Mouse (Mus musculus): Measurements from ENCODE around the gene Crispld2.

Gene Crispld2

GRCm38 (mm10) chr8:119992249-119992648 lies at the start of gene Crispld2:
Gene Crispld2, plus strand, starts transcription at chr8:119992438.
- no peak for DNase-seq (ENCODE audit: low spot score)

DNA sequence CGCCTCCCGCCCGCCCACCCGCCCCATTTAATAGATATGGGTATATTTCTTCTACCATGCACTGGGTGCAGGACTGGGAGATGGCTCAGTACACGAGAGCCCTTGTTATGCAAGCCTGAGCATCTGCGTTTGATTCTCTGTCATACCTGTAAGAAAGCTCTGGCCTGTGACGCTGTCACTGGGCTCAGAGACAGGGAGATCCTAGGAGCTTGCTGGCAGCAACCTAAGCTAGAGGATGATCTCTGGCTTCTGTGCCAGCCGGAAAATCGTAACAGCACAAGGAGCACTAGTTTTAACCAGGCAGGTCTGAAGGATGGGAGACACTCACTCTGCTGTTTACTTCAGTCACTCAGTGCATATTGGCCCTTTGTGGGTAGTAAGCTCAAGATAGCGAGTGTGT lies 48.6 kb upstream of the Crispld2 start:
- DNase-seq (ENCODE audit: low spot score) = no peak

DNA sequence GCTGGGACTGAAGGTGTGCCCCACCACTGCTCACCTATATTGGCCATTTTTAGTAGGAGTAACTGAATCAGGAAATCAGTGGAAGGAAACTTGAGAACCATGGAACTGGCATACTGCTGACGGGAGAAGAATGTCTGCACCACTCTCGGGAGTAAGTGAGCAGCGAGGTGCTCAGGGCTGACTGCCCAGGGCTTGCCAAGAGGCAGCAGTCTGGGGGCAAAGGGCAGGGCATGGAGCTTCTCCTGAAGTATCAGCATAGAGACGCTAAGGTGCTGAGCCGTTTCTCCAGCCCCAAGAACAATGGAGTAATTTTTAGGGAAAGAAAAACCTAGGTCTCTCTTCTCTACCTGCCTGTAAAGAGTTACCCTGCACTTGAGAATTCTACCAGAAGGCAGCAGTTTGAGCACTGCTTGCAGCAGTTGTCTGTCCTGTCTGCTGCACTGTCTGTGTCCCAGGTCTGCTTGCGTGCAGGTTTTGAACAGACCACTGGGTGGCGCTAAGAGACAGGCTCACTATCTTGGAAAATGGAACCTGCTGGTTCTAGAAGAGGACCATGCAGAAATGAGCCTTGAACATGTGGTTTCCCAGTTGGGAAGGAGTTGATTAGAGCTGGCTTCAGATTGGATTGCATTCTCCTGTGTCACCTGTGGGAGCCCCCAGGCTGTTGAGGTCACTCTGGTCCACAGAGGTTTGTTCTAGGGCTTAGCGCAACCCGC lies 48.0 kb upstream of the Crispld2 start:
- peak; percentile 72 for DNase-seq (ENCODE audit: low spot score)

DNA sequence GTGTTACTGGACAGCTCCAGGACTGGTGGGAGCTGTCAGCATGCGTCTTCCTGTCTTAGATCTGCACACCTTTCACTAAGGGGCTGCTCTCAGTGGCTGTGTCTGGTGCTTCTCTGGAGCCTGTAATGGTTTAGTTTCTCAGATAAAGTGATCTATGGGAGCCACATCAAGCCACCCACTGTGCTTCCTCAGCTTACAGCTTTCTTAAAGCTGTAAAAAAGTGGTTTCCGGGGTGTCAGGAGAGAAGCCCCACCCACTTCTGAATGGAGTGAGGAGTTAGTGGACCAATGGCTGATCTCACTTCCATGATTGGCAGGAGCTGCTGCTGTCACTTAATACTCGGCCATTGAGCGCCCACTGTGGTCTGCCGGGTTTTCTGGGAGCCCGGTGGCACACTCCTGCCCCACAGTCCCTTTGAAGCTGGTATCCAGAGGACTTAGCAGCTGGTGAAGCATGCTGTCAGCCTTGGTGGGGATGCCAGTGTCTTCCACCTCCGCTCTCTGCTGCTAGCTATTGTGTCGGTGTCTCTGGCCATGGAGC lies 45.8 kb upstream of the Crispld2 start:
- DNase-seq (ENCODE audit: low spot score) = no peak

- DNase-seq (ENCODE audit: low spot score) = no peak
Measured at GRCm38 (mm10) chr8:119947653-119948052, 44.6 kb upstream of the Crispld2 start.

DNA sequence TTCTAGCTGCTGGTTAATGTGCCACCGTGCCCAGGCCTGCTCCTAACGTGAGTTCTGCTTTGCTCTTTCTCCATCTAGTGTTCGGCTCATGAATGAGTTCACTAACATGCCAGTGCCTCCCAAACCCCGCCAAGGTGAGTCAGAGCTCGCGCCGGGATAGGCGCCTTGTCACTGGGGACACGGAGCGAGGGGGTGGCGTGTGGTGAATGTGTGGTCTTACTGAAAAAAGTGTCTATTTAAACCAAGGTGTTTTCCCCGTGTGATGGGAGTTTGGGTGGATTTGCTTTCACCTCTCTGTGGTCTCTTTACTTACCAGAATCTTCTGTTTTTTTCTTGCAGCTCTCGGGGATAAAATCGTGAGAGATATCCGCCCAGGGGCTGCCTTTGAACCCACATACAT lies 43.9 kb upstream of the Crispld2 start:
- DNase-seq (ENCODE audit: low spot score) = no peak

DNA sequence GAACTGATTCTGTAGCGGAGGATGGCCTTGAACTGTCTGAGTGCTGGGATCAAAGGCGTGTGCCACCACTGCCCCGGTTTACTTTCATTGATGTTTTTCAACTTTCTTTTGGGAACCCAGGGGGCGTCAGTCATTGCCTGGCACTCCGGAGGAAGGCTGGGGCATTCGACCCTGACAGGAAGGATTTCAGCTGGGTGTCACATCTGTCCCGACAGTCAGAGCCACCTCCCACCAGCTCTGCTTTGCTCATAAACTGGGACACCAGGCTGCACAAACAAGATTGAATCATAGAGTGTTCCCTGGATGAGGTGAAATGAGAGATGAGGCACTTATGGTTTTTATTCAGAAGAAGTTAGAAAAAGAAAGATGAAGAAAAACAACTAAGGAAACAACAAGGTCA lies 40.0 kb upstream of the Crispld2 start:
- no peak for DNase-seq (ENCODE audit: low spot score)

DNA sequence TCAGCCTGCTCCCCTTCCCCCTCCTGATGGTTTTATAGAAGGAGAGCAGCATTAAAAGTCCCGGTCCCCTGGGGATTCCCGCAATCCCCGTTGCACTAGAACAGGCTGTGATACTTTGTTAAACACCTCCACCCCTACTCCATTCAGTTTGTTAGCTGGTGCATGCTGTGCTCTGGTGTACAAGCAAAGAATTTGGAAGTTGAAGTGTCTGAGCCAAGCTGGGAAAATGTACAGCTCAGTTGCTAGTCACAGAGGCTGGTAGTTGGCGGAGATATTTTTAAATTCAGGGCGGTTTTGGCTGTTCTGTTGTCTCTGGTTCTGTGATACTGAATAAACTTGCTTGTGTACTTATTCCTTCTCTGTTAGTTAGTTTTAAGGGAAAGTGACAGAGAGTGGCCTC lies 39.5 kb upstream of the Crispld2 start:
- DNase-seq (ENCODE audit: low spot score) = peak; percentile 35

- DNase-seq (ENCODE audit: low spot score) = no peak
Measured at GRCm38 (mm10) chr8:119955333-119955732, 36.9 kb upstream of the Crispld2 start.

GRCm38 (mm10) chr8:119958076-119958475 lies 34.2 kb upstream of the Crispld2 start:
- DNase-seq (ENCODE audit: low spot score) = no peak

GRCm38 (mm10) chr8:119960531-119961104 lies 31.6 kb upstream of the Crispld2 start:
- no peak for DNase-seq (ENCODE audit: low spot score)

DNA sequence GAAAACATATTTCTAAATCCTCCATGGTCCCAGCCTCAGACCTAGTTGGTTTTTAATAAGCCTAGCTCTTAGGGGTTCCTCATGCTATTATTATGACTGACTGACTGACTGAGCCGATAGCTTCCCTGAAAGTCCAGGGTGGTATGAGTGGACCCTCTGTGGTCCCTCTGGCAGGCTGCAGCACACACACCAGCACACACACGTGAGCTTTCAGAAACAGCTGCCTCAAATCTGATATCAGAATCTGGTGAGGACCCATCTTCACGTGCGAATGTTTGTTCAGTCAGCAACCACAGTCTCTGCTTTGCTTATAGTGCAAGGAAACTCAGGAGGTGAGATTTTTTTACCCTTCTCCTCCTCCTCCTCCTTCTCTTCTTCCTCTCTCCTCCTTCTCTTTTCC lies 27.4 kb upstream of the Crispld2 start:
- no peak for DNase-seq (ENCODE audit: low spot score)

GRCm38 (mm10) chr8:119967435-119967834 lies 24.8 kb upstream of the Crispld2 start:
- no peak for DNase-seq (ENCODE audit: low spot score)

DNA sequence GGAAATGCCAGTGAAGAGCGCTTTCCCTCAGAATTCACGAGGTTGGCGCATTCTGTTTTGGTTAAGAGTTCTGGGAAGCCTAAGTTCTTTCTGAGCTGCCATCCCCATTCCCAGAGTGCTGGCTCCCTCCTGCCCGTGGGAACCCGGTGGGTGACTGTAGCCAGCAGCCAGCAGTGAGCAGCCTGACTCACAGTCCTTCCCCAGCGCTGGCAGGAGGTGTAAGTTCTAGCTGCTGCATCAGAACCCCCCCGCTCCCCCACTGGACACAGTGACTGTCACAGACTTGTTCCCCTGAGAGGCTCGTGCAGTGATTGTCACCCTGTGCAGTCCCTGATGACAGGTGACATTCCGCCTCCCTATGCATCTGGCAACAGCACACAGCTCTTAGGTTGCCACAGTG lies 22.1 kb upstream of the Crispld2 start:
- no peak for DNase-seq (ENCODE audit: low spot score)

GRCm38 (mm10) chr8:119972558-119972957 lies 19.7 kb upstream of the Crispld2 start:
- no peak for DNase-seq (ENCODE audit: low spot score)

- DNase-seq (ENCODE audit: low spot score) = no peak
Measured at GRCm38 (mm10) chr8:119978770-119979381, 13.4 kb upstream of the Crispld2 start.

DNA sequence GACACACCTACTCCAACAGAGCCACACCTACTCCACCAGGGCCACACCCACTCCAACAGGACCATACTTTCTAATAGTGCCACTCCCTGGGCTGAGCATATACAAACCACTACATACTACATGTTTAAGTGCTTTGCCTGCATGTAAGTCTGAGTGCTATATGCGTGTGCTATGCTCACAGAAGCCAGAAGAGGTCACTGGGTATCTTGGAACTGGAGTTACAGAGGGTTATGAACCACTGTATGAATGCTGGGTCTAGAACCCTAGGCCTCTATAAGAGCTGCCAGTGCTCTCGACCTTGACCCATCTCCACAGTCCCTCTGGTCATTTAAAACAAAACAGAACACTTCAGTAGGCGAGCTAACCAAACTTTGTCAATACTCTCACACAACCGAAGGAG lies 11.0 kb upstream of the Crispld2 start:
- no peak for DNase-seq (ENCODE audit: low spot score)

DNA sequence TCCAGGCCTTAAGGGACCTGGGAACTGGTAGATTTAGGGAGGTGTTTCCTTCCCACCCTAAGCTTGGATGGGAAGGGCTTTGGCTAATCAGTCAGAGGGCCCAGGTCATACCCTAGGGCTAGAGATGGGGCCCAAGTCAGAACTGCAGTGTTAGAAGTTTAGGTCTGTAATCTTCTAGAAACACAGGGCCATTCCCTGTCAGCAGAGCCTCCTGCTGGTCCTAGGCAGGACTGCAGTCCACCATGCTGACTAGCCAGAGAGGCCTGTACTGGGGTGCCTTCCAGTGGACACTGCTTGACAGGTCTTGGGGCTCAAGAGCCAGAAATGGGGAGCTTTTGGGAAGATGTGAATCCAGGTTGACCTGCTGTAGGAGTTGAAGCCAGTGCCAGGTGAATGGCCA lies 8.2 kb upstream of the Crispld2 start:
- no peak for DNase-seq (ENCODE audit: low spot score)

DNA sequence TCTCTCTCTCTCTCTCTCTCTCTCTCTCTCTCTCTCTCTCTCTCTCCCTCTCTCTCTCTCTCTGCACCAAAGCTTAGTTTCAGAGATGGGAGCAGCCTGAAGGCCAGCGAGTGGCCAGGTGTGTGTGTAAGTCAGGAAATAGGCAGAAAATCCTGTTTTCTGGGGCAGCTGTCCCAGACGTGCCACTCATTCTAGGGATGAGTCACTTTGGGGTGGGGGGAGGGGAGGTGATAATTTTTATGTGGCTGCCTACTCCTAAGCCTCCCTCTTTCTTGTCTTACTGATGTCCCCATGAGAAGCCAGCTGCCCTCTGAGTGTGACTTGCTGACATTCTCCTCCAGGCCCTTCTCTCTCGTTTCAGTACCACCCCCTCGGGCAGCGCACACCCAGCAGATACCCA lies 6.1 kb upstream of the Crispld2 start:
- no peak for DNase-seq (ENCODE audit: low spot score)

DNA sequence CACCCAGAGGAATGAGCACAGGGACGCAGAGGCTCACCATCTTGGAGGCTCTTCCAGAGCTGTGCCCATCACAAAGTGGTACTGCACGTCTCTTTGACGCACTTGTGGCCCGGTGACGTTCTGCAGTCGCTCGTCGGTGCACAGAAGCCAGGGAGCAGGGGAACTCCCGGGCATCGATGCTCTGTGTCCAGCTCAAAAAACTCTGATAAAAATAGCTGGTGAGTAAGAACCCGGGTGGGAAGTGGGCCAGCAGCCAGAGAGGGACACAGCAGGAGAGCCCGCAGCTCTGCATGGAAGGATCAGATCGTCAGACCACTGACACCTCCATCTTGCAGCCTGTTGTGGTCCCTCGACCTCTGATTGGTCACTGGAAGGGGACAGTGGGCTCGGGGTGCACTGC lies 4.2 kb upstream of the Crispld2 start:
- no peak for DNase-seq (ENCODE audit: low spot score)

DNA sequence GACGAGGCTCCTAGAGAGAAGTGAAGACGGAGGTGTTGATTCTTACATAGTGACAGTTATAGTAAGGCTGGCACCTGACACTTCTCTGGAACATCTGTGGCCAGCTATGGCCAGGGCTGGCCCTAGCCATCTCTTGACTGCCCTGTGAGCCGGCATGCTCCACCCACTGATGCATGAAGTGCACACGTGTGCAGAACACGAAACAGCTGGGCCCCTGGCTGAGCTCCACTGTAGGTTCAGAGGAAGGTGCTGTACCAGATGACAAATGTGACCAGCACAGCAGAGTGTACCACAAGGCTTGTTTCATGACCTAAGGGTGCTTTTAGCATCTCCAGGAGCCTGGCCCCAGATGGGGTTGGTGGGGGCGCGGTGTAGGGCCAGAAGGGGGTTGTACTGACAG lies 1.9 kb downstream of the Crispld2 start:
- no peak for DNase-seq (ENCODE audit: low spot score)

DNA sequence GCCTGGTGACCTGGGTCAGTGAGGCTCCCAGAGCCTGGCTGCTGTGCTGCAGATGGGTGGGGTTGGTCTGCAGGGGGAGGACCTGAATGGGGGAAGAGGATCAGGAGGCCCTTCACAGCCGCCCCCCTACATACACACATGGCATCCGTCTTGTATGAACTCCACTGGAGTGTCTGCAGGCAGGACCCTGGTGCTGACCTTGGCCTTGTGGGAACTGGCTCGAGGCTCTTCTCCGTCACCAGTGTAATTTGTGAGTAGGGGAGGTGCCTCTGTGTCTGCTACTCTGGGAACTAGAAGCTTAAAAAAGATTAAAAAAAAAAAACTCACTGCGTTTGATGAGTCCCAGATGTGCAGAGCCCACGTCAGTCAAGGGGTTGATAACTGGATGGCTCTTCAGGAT lies 2.3 kb downstream of the Crispld2 start:
- DNase-seq (ENCODE audit: low spot score) = no peak

DNA sequence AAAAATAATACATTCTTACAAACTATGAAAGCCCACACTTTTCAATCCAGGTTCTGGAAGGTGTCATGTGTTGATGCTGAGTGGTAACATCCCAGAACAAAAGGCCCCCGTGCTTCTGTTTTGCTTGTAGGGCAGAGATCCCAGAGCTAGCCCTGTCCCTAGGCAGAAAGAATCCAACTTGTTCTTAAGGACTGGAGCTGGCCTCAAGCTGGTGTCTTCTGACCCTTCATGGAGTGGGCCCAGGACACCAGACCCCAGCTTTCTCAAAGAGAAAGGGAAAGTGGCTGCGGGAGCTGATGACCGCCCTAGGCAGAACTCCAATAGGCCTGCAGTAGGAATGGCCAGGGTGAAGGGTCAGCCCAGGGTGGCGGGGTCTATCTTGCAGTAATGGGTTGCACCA lies 5.0 kb downstream of the Crispld2 start:
- no peak for DNase-seq (ENCODE audit: low spot score)

Data from layer of hippocampus, adult 9-10 months (tissue).